Mouse (Mus musculus): Measurements from ENCODE around the gene Tada2b.

DNA sequence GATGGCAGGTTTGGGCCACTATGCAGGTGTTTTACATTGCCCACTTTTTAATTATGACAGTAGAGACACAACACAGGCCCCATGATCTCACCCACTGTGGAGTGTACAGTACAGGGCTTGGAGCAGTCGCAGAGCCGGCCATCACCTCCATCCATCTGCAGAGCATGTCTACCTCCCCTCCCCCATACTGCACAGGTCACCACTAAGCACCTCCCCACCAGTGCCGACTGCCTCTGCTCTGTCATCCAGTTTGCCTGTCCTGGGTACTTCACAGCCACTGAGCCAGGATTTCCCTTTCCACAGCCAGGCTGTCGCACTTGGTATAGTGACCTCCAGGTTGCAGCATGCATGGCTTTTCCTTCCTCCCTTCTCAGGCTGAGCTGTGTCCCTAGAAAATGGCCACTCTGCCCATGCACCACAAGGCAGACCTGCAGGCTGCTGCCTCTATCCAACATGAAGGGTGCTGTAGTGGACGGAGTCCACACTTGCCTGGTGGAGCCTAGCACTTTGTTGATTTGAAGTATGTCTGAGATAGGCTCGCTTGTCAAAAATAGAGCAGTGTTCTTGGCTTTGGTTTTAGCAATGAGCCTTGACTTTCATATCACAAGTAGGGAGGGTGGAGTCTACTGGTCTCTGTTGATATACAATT is 34.3 kb downstream of the Tada2b start:
- TF ChIP-seq CTCF (conservative IDR thresholded peaks at IDR 0.05; ENCODE audit: low read length) (no peak), NANOG (IDR thresholded peaks at IDR 0.05; ENCODE audit: borderline replicate concordance, low read length) (no peak)

Data from E14TG2a.4 (cell line).